Mouse (Mus musculus): ENCODE results near the gene Il9r.

Gene Il9r

DNA sequence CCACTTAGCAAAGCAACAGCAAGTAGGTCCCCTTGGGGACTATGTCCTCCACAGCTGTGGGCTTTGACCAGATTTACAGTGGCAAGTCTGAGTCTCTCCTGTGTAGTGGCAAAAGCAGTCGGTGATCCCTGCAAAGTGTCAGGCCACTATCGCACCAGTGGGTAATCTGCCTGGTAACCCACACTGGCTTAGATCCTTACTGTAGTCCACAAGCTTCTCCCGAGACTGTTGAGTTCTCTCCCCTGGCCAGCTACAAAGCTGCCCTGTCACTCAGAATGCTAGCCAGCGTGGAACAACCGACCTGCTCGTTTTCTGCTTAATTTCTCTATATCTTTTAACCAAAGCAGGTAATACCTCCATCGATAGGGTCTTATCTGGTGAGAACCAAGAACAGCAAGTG, 39.7 kb downstream of the Il9r start:
- no peak for DNase-seq (ENCODE audit: extremely low spot score, low spot score)

DNA sequence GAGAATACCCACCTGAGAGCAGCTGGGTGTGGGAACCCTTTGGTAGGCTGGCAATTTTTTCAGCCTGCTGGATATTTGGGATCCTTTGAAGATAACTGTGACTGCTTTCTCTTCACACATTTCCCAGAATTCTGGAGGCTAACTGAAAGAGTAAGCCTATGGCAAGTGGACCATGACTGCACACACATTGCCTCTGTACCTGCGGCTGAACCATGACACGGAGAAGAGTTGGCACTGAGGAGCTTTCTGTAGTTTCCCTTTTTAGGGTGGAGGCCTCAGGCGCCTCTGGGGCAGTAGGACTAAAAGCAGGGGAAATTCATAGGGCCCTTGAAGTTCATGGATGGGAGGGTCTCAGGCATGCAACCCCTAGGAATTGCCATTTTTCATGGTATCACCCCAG, 40.9 kb downstream of the Il9r start:
- no peak for DNase-seq (ENCODE audit: extremely low spot score, low spot score)

DNA sequence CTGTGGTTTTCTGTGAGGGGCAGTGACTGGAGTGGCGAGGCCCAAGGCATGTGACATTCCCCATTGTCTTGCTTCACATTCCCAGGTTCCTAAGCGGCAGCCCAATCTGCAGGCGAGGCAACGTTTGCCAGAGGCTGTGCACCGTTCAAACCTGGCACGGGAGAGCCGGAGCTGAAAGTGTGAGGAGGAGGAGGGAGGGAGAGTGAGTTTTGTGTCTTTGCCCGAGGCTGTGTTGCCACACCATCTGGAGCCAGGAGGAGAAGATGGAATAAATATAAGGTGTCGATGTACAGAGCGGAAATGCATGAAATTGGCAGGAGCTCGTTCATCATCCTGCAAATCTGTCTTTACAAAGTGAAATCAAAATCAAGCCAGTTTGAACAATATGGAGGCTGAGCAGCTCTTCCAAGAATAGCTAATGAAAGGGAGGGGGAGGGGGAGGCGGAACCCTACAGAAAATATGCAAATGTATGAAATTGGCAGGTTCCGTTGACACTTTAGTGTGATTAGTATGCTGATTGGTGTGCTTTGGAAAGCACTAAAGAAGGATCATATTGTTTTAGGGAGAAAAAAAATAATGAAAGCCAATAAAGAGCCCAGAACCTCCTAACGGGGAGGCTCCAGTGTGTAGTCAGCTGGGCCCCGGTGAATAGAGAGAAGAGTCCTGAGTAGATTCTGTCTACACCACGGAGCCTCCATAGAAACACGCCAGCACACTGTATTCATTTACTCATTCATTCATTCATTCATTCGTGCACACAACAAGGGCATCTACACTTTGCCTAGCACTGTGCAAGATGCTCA, 42.1 kb downstream of the Il9r start:
- DNase-seq (ENCODE audit: extremely low spot score, low spot score) = no peak

DNA sequence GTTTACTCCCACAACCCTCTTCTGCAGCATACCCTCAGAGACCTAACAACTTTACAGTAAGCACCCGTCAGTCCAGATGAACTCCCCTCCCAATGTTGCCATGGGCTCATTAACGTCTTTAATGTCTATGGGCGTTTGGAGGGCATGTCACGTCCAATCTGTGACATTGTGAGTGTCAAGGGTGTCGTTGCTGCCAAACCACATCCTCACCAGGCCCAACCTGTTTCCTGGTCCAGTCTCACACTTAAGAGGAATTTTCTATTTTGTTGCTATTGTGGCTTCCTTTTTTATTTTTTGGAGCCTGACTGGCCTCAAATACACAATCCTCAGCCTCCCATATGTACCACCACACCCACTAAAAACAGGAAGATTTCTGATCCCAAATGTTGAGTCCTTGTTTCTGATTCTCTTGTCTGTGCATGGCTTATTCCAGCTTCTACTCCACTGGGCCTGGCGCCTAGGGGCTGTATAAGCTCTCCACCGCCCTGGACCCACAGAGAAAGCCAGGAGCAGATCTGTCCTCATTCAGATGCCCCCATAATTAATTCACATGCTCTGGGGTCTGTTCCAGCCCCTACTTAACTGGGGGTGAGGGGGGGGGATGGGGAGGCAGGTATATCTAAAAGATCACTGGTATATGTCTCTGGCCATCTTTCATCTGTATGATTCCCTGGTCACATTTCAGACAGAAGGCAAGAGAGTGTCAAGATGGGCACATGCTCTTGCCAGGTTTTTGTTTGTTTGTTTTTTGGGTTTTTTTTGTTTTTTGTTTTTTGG, 43.0 kb downstream of the Il9r start:
- DNase-seq (ENCODE audit: extremely low spot score, low spot score) = no peak

DNA sequence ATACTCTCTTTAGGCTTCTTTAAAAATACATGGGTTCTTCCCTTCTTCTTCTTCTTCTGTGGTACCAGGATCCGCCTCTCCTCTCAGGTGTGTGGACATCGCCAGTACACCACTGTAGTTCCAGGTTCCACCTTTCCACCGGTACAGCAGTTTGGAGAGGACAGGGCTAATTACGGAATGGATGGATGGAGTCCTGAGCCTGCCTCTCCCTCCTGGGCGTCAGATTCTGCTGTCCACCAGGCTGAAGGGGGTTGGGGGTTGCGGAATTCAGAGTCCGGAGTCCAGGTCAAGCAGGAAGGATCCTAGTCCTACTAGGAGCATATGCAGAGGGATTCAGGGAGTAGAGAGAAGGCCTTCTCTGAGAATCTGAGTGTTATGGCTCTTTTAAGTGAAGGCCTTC, 46.9 kb downstream of the Il9r start:
- no peak for DNase-seq (ENCODE audit: extremely low spot score, low spot score)

DNA sequence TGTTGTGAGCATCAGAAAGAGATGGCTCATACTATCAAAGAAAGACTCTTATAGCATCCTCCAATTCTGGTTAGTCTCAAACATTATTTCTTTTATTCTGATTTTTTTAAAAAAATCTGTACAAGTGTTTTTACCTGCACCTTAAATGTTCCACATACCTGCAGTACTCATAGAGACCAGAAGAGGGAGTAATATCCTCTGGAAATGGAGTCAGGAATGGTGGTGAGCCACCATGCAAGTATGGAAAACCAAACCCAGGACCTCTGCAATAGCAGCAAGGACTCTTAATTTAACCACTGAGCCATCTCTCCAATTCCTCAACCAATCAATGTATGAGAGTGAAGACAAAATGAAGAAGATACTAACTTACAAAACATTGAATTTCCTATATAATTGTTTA, 47.3 kb downstream of the Il9r start:
- DNase-seq (ENCODE audit: extremely low spot score, low spot score) = no peak

DNA sequence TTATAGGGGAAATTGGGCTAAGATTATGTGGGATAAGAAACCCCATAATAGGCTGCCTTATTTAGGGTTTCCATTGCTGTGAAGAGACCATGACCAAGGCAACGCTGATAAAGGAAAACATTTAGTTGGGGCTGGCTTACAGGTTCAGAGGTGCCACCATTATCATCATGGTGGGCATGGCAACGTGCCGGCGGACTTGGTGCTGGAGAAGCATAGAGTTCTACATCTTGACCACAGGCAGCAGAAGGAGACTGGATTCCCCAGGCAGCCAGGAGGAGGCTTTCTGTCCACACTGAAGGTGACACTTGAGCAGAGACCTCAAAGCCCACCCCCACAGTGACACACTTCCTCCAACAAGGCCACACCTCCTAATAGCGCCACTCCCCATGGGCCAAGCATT, 48.8 kb downstream of the Il9r start:
- no peak for DNase-seq (ENCODE audit: extremely low spot score, low spot score)

DNA sequence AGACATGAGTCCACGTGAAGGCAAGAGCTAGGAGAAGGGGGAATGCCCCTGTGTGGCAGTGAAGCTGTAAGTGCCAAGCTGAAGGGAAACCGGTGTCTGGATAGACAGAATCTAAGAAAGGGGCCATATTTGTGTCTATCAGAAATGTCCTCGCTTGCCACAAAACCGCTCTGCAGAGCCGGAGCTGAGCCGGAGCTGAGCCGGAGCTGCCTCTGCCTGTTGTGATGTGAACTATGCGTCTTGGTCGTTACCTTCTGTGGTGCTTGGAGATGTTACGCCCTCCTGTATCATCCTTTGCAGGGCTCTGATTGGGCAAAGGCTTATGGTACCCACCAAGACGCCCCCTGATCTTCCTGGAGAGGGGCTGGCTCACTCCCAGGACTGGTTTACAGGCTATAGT, 50.5 kb downstream of the Il9r start:
- DNase-seq (ENCODE audit: extremely low spot score, low spot score) = no peak

DNA sequence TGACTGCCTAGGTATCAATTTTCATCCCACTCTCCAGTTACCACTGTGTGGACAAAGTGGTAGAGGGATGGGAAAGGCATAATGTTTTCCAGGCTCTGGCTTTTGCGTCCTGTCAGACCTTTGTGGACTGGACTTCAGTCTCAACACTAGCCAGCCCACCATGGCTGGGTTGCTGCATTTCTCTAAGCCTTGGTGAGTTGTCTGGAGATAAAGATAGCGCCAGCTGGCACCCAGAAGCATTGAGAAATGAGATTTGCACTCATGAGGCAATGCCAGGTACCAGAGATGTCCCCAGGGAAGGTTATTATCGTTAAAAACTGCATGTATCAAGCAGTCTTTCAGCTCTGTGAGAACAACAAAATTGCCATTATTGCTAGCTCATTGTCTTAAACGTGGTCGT, 57.3 kb downstream of the Il9r start:
- DNase-seq (ENCODE audit: extremely low spot score, low spot score) = no peak

DNA sequence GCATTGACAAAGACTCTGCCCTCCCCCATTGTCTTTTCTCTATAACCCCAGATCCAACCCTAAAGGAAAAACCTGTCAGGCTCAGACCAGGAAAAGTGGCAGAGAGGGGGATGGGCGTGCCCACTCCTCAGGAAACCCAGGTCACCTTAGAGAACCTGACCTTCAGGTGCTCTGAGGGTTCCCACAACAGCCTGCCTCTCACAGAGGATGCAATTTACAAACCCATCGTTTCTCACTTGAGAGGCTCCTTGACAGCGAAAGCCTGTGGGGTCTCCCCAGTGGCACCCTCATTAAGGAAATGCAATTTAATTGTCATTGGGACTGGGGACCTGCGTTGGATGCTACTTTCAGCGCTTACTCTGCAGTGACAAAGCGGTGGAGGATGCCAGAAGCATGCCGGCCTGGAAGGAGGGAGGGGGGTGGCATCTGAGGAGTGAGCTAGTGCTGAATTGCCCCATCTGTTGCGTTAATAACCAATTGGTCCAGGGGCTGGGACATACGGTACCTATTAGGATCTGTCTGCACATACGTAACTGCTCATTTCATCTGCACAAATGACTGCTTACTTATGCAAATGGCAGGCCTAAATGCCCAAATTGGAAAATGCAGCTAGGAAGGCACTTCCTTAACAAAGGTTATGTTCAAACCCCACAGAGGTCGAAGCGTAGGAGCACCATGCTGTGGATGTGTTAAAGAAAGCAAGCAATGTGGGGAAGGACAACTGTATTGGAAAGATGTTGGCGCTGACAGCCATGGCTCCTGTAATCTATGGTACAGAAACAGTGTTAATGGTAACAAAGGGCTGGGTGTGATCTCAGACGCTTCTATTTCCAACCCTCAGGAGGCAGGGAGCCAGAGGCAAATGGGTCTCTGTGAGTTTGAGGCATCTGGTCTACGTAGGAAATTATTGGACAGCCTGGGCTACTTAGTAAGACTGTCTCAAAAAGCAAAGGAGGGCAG, 58.2 kb downstream of the Il9r start:
- no peak for DNase-seq (ENCODE audit: extremely low spot score, low spot score)

DNA sequence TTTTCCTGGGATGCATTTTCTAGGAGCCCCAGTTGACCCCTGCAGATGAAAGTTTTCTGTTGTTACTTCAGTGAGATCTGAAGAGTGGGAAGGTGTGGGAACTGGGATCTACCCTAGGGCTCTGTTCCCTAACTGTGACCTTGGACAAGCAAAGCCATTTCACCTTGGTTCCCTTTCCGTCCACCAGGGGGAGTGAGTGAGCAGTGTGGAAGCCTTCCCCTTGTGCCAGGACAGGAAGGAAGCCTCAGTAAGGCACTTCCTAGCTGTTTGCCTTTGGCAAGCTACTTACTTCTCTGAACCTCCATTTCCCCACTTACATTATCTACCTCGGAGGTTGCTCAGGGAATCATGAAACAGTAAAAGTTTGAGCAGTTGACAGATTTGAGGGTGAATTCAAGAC, 59.0 kb downstream of the Il9r start:
- DNase-seq (ENCODE audit: extremely low spot score, low spot score) = peak; percentile 85

DNA sequence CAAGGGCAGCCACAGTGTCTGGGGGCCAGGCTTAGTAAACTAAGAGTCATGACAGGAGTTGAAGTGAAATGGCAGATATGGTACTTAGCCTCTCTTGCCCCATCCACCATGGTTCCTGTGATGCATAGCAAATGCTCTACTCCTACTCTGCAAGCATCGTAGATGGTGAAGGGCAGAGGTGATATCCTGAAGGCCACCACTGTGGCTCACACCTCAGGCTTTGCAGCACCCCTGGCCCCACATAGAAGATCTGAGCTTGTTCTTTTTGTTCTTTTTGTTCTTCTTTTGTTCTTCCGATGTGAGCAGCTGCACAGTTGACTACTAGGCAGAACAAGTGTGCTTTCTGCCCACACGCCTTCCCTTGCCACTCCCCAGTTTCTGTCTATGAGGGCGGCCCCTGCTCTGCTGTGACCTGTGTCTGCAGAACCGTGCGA, 60.5 kb downstream of the Il9r start:
- DNase-seq (ENCODE audit: extremely low spot score, low spot score) = no peak

DNA sequence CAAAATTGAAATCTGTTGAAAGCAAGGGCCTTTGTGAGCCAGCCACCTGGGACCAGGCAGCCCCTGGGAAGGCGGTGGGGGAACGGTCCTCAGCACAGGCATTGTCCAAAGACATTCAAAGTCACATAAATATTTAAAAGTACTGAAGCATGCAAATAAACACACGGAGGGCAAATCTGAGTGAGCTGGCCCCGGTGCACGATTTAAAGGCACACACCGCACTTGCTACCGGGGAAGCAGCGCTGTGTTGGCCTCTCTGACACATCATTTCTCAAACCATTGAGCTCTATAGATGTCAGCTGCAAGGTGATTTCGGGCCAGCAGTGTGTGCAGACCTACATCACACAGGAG, 61.5 kb downstream of the Il9r start:
- DNase-seq (ENCODE audit: extremely low spot score, low spot score) = no peak

DNA sequence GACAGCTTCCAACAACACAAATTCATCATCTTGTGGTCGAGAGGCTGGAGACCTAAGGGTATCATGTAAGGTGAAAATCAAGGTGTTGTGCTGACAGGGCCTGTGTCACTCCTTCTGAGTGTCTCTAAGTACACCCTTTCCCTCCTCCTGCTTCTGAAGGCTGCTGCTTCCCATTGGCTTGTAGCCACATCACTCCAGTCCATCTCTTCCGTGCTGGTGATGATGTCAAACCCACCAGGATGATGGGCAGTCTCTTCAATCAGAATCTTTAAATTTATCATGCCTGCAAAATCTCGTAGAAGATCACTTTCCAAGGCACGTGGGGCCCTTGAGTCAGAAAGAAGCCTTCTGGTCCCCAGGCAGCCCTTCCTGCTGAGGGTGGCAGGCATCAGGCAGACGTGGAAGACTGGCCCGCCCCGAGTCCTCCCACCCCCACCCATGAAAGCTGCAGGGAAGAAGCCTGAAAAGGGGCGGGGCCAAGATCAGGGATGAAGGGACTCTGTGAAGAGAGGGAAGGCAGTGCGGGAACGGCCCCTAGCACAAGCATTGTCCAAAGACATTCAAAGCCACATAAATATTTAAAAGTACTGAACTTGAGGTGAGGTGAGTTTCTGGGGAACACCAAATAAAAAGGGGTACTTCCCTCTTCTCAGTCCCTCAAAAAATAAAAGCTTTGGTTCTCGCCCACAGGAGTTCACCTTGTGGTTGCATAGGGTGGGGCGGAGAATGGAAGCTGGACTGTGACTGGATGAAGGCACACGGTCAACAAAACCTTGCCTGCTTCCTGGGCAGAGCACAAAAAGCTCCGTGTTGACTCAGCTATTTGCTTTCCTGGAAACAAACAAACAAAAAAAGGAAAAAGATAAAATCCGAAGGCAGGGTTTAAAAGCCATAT, 62.1 kb downstream of the Il9r start:
- DNase-seq (ENCODE audit: extremely low spot score, low spot score) = no peak
